ENCODE assay signal across 7 mouse cellular contexts in genomic region chr10:58371279-58371842, GRCm38 (mm10). TPM values are rescaled to one million over a fixed set of nuclear protein-coding genes. Genes with fewer than 3 reads are reported as not detected.
A peak's percentile ranks its signal among the peaks of the same experiment; 100 is the strongest.
DNase-seq lines count a peak whose midpoint lies in the region; ATAC-seq and TF ChIP-seq lines count a peak whose summit lies in the region.

No protein-coding gene starts in this region.

- H3K27me3 ChIP-seq in kidney, postnatal 0 days (ENCODE audit: insufficient read depth, low read length) = no peaks in the 10 kb centered on the region
- H3K27me3 ChIP-seq in megakaryocyte, embryonic 14.5 days (replicated peaks) = no peaks in the 10 kb centered on the region

- TF ChIP-seq CTCF in kidney, postnatal 0 days (IDR thresholded peaks at IDR 0.05; ENCODE audit: low read depth) = no peak

- H3K36me3 ChIP-seq in kidney, postnatal 0 days (ENCODE audit: insufficient read depth, low read length) = no peaks in the 10 kb centered on the region
- peaks cover 84% of the 10 kb centered on the region for H3K36me3 ChIP-seq in megakaryocyte, embryonic 14.5 days (replicated peaks; ENCODE audit: low read length)

- peak overlapping the region; percentile 65 for H3K27ac ChIP-seq in kidney, postnatal 0 days

- H3K9me3 ChIP-seq in kidney, postnatal 0 days (replicated peaks; ENCODE audit: low read length) = no peaks in the 10 kb centered on the region
- no peaks in the 10 kb centered on the region for H3K9me3 ChIP-seq in megakaryocyte, embryonic 14.5 days

- peak overlapping the region; percentile 29; the same call in 1 of the 2 replicates for H3K9ac ChIP-seq in kidney, postnatal 0 days (ENCODE audit: low read depth, low read length)

- peaks cover 14% of the 10 kb centered on the region; the same call in 1 of the 2 replicates for H3K4me1 ChIP-seq in kidney, postnatal 0 days (replicated peaks; ENCODE audit: insufficient read depth, low read length)
- H3K4me1 ChIP-seq in megakaryocyte, embryonic 14.5 days = peaks cover 88% of the 10 kb centered on the region

- 31% methylated on average over 14 of the region's 14 CpGs for WGBS in kidney, postnatal 0 days

- peak; percentile 60 for ATAC-seq in CD4-positive, CD25-positive, alpha-beta regulatory T cell, adult 4 months
- ATAC-seq in erythroblast, adult 5-6 weeks (replicated peaks; ENCODE audit: low FRiP score, poor library complexity, severe bottlenecking) = peak; percentile 77
- ATAC-seq in kidney, postnatal 0 days (replicated peaks; ENCODE audit: low FRiP score, low read depth) = no peak; the same call in 1 of the 2 replicates

- no peak overlapping the region for H3K4me3 ChIP-seq in kidney, postnatal 0 days (replicated peaks; ENCODE audit: low read depth, low read length)
- peak overlapping the region; percentile 90 for H3K4me3 ChIP-seq in megakaryocyte, embryonic 14.5 days (replicated peaks)

- H3K4me2 ChIP-seq in kidney, postnatal 0 days (ENCODE audit: low read length) = peak overlapping the region; percentile 27; the same call in 1 of the 2 replicates

- DNase-seq in 416B (ENCODE audit: low read depth) = peak; percentile 81
- DNase-seq in kidney, postnatal 0 days (ENCODE audit: low spot score) = no peak
- DNase-seq in urinary bladder, adult 2 months (ENCODE audit: low spot score) = peak; percentile 45
- no peak for DNase-seq in retina, postnatal 1 day

RNA-seq across cellular contexts. Expression of gene Lims1, which starts 48.1 kb away (rescaled TPM):
- 10 to 100 TPM; 84.8 to 96.8 TPM for polyA plus RNA-seq in CD4-positive, CD25-positive, alpha-beta regulatory T cell, adult 4 months (2017; shearing (Covaris generic))
- total RNA-seq in erythroblast, adult 5-6 weeks (2015; ENCODE audit: low replicate concordance) = 54.8 and 59.8 TPM in 2 replicates
- 29.2 and 32.8 TPM in 2 replicates for total RNA-seq in erythroblast, adult 5-6 weeks (2017; ENCODE audit: low replicate concordance)
- 143 and 159 TPM in 2 replicates for polyA plus RNA-seq in kidney, postnatal 0 days (2015; fragmentation: Nextera tagmentation; extraction: Ambion mirVana)
- polyA plus RNA-seq in megakaryocyte, embryonic 14.5 days (2012; ENCODE audit: insufficient read depth, low replicate concordance) = 2.9 and 6.5 TPM in 2 replicates
- 52.0 and 56.9 TPM in 2 replicates for polyA plus RNA-seq in urinary bladder, adult 2 months (2012; rRNA removed)

Comparison
In these comparisons a context has a peak if more than half of its experiments do, and no peak if none do; other contexts are left out.
1. DNase-seq: peak in 416B (single experiment) and urinary bladder, adult 2 months (single experiment); none in kidney, postnatal 0 days (single experiment) and retina, postnatal 1 day (single experiment).